Mouse (Mus musculus): Measurements from ENCODE around the gene Dvl3. TPM values are rescaled to one million over a fixed set of nuclear protein-coding genes. Genes with fewer than 3 reads are reported as not detected.
"Not testable (repeated sequence)": the region's sequence is repeated elsewhere in the genome, so short reads cannot be mapped to it uniquely, and the experiment has no call there.

The Dvl3 gene
- polyA plus RNA-seq, 1 experiment from 2014 or later: 3.0 TPM

- H3K36me3 ChIP-seq (replicated peaks; ENCODE audit: insufficient read depth, low read length): no peaks in the 10 kb centered on the region
- no peaks in the 10 kb centered on the region for H3K4me1 ChIP-seq (ENCODE audit: insufficient read depth)
- H3K9me3 ChIP-seq (ENCODE audit: low read length): no peaks in the 10 kb centered on the region
- no peak overlapping the region for H3K4me2 ChIP-seq (ENCODE audit: low read depth, low read length)
- H3K9ac ChIP-seq (replicated peaks): no peak overlapping the region
- no peak overlapping the region for H3K4me3 ChIP-seq (ENCODE audit: low read depth, low read length)
- WGBS (ENCODE audit: insufficient replicate concordance): 48% methylated on average over 1 of the region's 1 CpGs
- TF ChIP-seq EP300 (IDR thresholded peaks at IDR 0.05; ENCODE audit: low read depth) (no peak), CTCF (IDR thresholded peaks at IDR 0.05; ENCODE audit: low read depth) (no peak)
- DNase-seq (no peak), ATAC-seq (no peak)
- H3K27me3 ChIP-seq (ENCODE audit: insufficient read depth, low read length): no peaks in the 10 kb centered on the region
- H3K27ac ChIP-seq (ENCODE audit: low read depth): no peak overlapping the region
Measured at GRCm38 (mm10) chr16:20476857-20477256, 39.9 kb upstream of the Dvl3 start.

- no peaks in the 10 kb centered on the region for H3K36me3 ChIP-seq (replicated peaks; ENCODE audit: insufficient read depth, low read length)
- H3K9me3 ChIP-seq (ENCODE audit: low read length): no peaks in the 10 kb centered on the region
- ATAC-seq (no peak), DNase-seq (no peak)
- TF ChIP-seq CTCF (IDR thresholded peaks at IDR 0.05; ENCODE audit: low read depth) (no peak), EP300 (IDR thresholded peaks at IDR 0.05; ENCODE audit: low read depth) (no peak)
- 47% methylated on average over 3 of the region's 3 CpGs for WGBS (ENCODE audit: insufficient replicate concordance)
- H3K4me2 ChIP-seq (ENCODE audit: low read depth, low read length): no peak overlapping the region
- no peaks in the 10 kb centered on the region for H3K4me1 ChIP-seq (ENCODE audit: insufficient read depth)
- H3K4me3 ChIP-seq (ENCODE audit: low read depth, low read length): no peak overlapping the region
- no peaks in the 10 kb centered on the region for H3K27me3 ChIP-seq (ENCODE audit: insufficient read depth, low read length)
- H3K9ac ChIP-seq (replicated peaks): no peak overlapping the region
- H3K27ac ChIP-seq (ENCODE audit: low read depth): no peak overlapping the region
Measured at GRCm38 (mm10) chr16:20477270-20477669, 39.5 kb upstream of the Dvl3 start.

DNA sequence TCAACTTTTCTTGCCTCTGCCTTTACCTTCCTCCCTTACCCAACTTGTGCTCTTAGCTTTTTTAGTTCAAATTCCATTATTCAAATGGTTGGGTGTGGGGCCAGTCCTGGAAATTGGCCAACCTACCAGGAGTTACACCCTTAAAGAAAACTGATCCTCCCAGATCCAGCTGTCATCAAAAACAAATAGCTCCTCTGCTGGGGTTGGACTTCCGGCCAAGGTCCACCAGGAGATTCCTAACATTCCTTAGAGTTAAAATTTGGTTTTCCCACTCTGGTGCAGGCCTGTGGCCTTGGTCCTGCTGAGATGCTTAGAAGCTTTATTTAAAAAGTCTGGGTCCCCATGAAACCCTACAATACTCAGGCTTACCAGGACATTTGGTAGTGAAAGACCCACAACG lies 38.3 kb upstream of the Dvl3 start:
- Histone ChIP-seq H3K9me3 (ENCODE audit: low read length) (no peaks in the 10 kb centered on the region), H3K4me2 (ENCODE audit: low read depth, low read length) (no peak overlapping the region), H3K36me3 (replicated peaks; ENCODE audit: insufficient read depth, low read length) (no peaks in the 10 kb centered on the region), H3K9ac (replicated peaks) (no peak overlapping the region), H3K4me3 (ENCODE audit: low read depth, low read length) (no peak overlapping the region), H3K27ac (ENCODE audit: low read depth) (no peak overlapping the region), H3K4me1 (ENCODE audit: insufficient read depth) (no peaks in the 10 kb centered on the region), H3K27me3 (ENCODE audit: insufficient read depth, low read length) (no peaks in the 10 kb centered on the region)
- ATAC-seq: no peak
- 76% methylated on average over 2 of the region's 2 CpGs for WGBS (ENCODE audit: insufficient replicate concordance)
- DNase-seq: no peak
- no peak for TF ChIP-seq CTCF (IDR thresholded peaks at IDR 0.05; ENCODE audit: low read depth)
- no peak for TF ChIP-seq EP300 (IDR thresholded peaks at IDR 0.05; ENCODE audit: low read depth)

DNA sequence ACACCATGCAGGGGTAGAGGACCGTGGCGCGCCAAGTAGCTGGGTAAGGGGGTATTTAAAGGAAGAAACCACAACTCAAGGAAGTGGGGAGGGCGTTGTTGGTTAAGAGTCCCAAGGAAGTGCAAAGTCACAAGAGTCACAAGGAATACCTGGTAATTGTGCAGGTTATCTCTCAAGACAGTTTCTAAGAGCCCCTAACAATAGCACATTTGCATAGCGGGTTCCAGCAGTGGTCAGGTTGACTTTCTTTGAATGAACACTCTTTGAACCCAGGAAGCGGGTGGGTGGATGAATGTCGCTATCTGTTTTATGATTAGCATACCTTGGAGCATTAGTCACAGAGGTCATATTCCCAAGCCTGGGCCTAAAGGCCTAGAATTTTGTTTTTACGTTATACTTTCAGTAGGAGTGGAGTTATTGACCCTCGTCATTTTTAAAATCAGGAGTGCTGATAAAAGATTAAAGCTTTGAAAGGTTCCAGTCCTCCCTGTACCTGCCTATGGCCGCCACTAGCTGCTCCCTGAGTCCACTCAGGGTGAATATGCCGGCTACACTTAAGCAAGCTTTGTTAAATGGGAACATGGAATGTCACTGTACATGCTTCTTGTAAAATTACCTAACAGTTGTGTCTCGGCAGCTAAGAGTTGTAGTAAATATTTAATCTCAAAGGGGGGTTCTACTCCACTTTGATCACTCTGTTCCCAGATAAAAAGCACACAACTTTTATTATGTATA lies 37.6 kb upstream of the Dvl3 start:
- WGBS (ENCODE audit: insufficient replicate concordance): 81% methylated on average over 12 of the region's 12 CpGs
- not testable (repeated sequence) for H3K9ac ChIP-seq (replicated peaks); H3K4me1 ChIP-seq (ENCODE audit: insufficient read depth); ATAC-seq; H3K27me3 ChIP-seq (ENCODE audit: insufficient read depth, low read length); H3K9me3 ChIP-seq (ENCODE audit: low read length); H3K36me3 ChIP-seq (replicated peaks; ENCODE audit: insufficient read depth, low read length); DNase-seq; H3K4me2 ChIP-seq (ENCODE audit: low read depth, low read length); H3K4me3 ChIP-seq (ENCODE audit: low read depth, low read length); H3K27ac ChIP-seq (ENCODE audit: low read depth)

DNA sequence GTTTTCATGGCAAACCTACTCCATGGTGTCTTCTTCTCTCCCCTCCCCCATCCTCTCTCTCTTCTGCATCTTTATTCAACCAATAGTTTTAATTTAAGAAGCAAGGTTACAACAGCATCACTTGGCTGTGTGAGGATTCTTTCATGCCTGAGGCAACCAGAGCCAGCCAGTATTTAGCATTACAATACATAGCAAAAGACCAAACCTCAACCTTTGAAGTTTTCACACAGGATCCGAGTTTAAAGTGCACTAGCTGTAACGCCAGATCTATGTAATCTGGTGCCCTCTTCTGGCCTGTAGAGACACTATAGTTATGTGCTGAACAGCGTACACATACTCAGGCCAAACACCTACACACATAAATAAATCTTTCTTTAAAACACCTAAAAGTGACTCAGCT lies 36.7 kb upstream of the Dvl3 start:
- Histone ChIP-seq H3K9ac (replicated peaks) (no peak overlapping the region), H3K4me3 (ENCODE audit: low read depth, low read length) (no peak overlapping the region), H3K27me3 (ENCODE audit: insufficient read depth, low read length) (no peaks in the 10 kb centered on the region), H3K36me3 (replicated peaks; ENCODE audit: insufficient read depth, low read length) (no peaks in the 10 kb centered on the region), H3K4me2 (ENCODE audit: low read depth, low read length) (no peak overlapping the region), H3K9me3 (ENCODE audit: low read length) (no peaks in the 10 kb centered on the region), H3K27ac (ENCODE audit: low read depth) (no peak overlapping the region), H3K4me1 (ENCODE audit: insufficient read depth) (no peaks in the 10 kb centered on the region)
- DNase-seq: no peak
- WGBS (ENCODE audit: insufficient replicate concordance): 43% methylated on average over 3 of the region's 3 CpGs
- ATAC-seq: no peak
- TF ChIP-seq EP300 (IDR thresholded peaks at IDR 0.05; ENCODE audit: low read depth) (no peak), CTCF (IDR thresholded peaks at IDR 0.05; ENCODE audit: low read depth) (peak; percentile 54)

- Histone ChIP-seq H3K4me2 (ENCODE audit: low read depth, low read length) (no peak overlapping the region), H3K27ac (ENCODE audit: low read depth) (no peak overlapping the region), H3K4me1 (ENCODE audit: insufficient read depth) (no peaks in the 10 kb centered on the region), H3K9ac (replicated peaks) (no peak overlapping the region), H3K27me3 (ENCODE audit: insufficient read depth, low read length) (no peaks in the 10 kb centered on the region), H3K9me3 (ENCODE audit: low read length) (no peaks in the 10 kb centered on the region), H3K36me3 (replicated peaks; ENCODE audit: insufficient read depth, low read length) (no peaks in the 10 kb centered on the region), H3K4me3 (ENCODE audit: low read depth, low read length) (no peak overlapping the region)
- DNase-seq: no peak
- no peak for ATAC-seq
- 60% methylated on average over 2 of the region's 2 CpGs for WGBS (ENCODE audit: insufficient replicate concordance)
- no peak for TF ChIP-seq CTCF (IDR thresholded peaks at IDR 0.05; ENCODE audit: low read depth)
Measured at GRCm38 (mm10) chr16:20481746-20482145, 35.0 kb upstream of the Dvl3 start.

DNA sequence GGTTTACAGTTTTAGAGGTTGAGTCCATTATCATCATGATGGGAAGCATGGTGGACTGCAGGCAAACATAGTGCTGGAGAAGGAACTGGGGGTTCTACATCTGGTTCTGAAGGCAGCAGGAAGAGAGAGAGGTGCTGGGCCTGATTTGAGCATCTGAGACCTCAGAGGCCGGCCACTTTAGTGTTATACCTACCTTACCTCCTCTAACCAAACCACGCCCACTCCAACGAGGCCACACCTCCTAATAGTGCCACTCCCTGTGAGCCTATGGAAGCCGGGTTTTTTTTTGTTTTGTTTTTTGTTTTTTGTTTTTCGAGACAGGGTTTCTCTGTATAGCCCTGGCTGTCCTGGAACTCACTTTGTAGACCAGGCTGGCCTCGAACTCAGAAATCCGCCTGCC lies 33.1 kb upstream of the Dvl3 start:
- not testable (repeated sequence) for H3K4me1 ChIP-seq (ENCODE audit: insufficient read depth); H3K4me2 ChIP-seq (ENCODE audit: low read depth, low read length); H3K36me3 ChIP-seq (replicated peaks; ENCODE audit: insufficient read depth, low read length); ATAC-seq; DNase-seq; H3K27ac ChIP-seq (ENCODE audit: low read depth); H3K9me3 ChIP-seq (ENCODE audit: low read length); H3K4me3 ChIP-seq (ENCODE audit: low read depth, low read length); H3K27me3 ChIP-seq (ENCODE audit: insufficient read depth, low read length); H3K9ac ChIP-seq (replicated peaks)
- 81% methylated on average over 6 of the region's 7 CpGs for WGBS (ENCODE audit: insufficient replicate concordance)
